ENCODE assay signal across 11 mouse cellular contexts in the genomic region with DNA sequence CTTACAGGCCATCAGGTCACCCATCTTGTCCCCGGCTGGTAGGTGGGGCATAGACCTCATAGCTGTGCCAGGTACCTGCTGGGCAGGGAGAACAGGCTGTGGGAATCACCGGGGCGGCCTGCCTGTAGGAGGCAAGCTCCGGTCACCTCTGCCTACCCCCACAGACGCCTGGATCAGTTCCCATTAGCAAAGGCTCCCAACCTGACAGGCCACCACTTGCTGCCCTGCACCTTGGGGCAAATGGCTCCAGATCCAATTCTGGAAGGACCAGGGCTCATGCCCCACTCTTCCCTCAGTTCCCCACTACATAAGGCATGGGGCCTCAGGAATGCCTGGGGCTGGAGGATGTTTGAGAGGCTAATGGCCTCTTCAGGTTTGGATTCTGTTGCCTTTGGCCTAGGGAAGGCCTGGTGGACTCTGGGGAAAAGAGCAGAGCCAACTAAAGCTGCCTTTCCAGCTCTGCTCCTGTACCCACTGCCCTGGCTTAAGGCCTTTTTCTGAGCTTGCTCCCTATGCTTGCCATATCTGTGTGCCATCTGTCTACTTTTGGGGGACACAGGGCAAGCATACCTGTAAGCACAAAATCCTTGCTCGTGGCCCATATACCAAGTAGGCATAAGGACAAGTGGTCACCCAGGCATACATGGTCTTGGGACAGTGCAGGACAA. TPM values are rescaled to one million over a fixed set of nuclear protein-coding genes. Genes with fewer than 3 reads are reported as not detected.
"Had no signal": no experiment of that assay in that cellular context is flagged by ENCODE, and none has a peak within 500 bp of the region (broad histone marks: within the 10 kb centered on the region; RNA-seq: fewer than 3 reads in every experiment).

No protein-coding gene starts in this region.

- H3K4me3 ChIP-seq: limb, embryonic 15.5 days; liver, embryonic 12.5 days; neural tube, embryonic 15.5 days had no signal

- H3K27ac ChIP-seq: liver, embryonic 12.5 days; neural tube, embryonic 15.5 days had no signal

- DNase-seq: kidney, adult 8-10 months; kidney, postnatal 10 days; kidney, postnatal 4 days; lung, embryonic 14.5 days; lung, postnatal 10 days; thymus, postnatal 36 days had no signal

RNA-seq across cellular contexts. Expression of gene Stpg3, which starts 43.2 kb away (rescaled TPM):
- total RNA-seq: megakaryocyte, adult 5-6 weeks had no signal

RNA-seq across cellular contexts. Expression of gene Fam166a, which starts 47.3 kb away (rescaled TPM):
- total RNA-seq: left cerebral cortex, postnatal 25 days had no signal
